Mouse (Mus musculus) heart, embryonic 15.5 days (tissue): ENCODE measurements at regions not wholly inside any gene's neighbourhood (a gene's known extent, or its start where the extent isn't known, plus 50 kb on each side); places are given as distances from the start of the nearest gene placed in this dataset.

Source experiments
- ATAC-seq: fragments of 200-750 bp; cut with Nextera tagmentation; replicated peaks from 2 replicates; pipeline ENCODE4 v1.8.0; 2017; ENCODE audit warnings: low read depth, moderate TSS enrichment; ENCODE audit not compliant: insufficient number of reproducible peaks, insufficient read depth, low FRiP score
- H3K27ac ChIP-seq: fragments of 300-500 bp; sonication (generic); 2 replicates; pipeline ENCODE4 v1.5.1; 2015; ENCODE audit warnings: mild to moderate bottlenecking, inconsistent platforms
- H3K27me3 ChIP-seq: fragments of 300-500 bp; sonication (generic); 2 replicates; pipeline ENCODE4 v1.6.1; 2015; ENCODE audit warnings: inconsistent platforms
- H3K36me3 ChIP-seq: fragments of 300-500 bp; sonication (generic); 2 replicates; pipeline ENCODE4 v1.6.1; 2015; ENCODE audit warnings: mild to moderate bottlenecking, inconsistent platforms
- H3K4me1 ChIP-seq: fragments of 300-500 bp; sonication (generic); replicated peaks from 2 replicates; pipeline ENCODE4 v1.6.1; 2015; ENCODE audit warnings: inconsistent platforms
- H3K4me2 ChIP-seq: fragments of 300-500 bp; sonication (generic); 2 replicates; pipeline ENCODE4 v1.6.1; 2015; ENCODE audit warnings: inconsistent platforms, mild to moderate bottlenecking, moderate library complexity
- H3K4me3 ChIP-seq: fragments of 300-500 bp; sonication (generic); 2 replicates; pipeline ENCODE4 v1.5.1; 2015; ENCODE audit warnings: mild to moderate bottlenecking, inconsistent platforms
- H3K9ac ChIP-seq: fragments of 300-500 bp; sonication (generic); 2 replicates; pipeline ENCODE4 v1.6.1; 2015; ENCODE audit warnings: mild to moderate bottlenecking, inconsistent platforms
- H3K9me3 ChIP-seq: fragments of 300-500 bp; sonication (generic); replicated peaks from 2 replicates; pipeline ENCODE4 v1.6.1; 2016; ENCODE audit warnings: inconsistent platforms
- WGBS: fragments of 180-500 bp; shearing (Covaris S2); methylation state at CpG from one replicate; pipeline ENCODE4 v1.1.7; 2015; ENCODE audit warnings: mixed read lengths; 5-methylcytosine and 5-hydroxymethylcytosine counted together

DNA sequence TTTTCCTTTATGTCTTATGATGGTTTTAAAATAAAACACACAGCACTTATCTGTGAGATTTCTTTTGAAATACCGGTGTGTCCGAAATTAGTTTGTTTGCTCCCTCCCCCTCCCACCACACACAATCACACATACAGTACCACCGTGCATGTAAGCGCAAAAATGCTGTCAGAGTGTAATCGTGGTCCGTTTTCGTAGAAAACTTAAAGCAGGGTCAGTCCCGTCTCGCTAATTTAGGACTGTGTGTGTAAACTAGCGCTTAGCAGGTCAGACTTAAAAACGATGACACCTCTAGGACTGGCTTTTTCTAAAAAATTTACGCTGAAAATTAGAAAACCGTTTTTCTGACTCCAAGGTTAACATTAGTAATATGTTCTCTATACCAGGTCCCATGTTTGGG is 263.5 kb downstream of the Zfp704 start:
- no peaks in the 10 kb centered on the region for H3K27me3 ChIP-seq
- H3K9ac ChIP-seq: peak overlapping the region; percentile 68
- H3K27ac ChIP-seq: no peak overlapping the region
- ATAC-seq: no peak
- H3K4me2 ChIP-seq: peak overlapping the region; percentile 97
- H3K4me1 ChIP-seq: peaks cover 24% of the 10 kb centered on the region
- H3K9me3 ChIP-seq: no peaks in the 10 kb centered on the region
- H3K4me3 ChIP-seq: peak overlapping the region; percentile 71
- WGBS: 6% methylated on average over 13 of the region's 13 CpGs
- H3K36me3 ChIP-seq: no peaks in the 10 kb centered on the region

DNA sequence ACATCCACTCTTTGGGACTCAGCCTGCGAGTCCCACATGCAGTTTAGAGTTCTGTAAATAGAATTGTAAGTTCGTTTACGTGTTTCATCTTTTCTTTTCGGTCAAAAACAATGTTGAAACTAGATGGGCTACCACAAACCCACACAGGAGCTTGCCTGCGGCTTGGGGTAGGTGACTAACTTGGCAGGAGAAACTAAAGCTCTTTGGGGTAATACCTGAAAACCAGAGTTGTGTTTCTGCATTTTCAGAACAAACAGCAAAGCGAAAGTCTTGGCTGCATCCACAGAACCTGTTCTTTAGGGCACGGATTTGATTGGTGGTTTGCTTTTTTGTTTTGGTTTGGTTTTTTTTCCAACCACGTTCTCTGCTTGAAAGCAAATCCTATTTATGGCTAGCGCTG is 264.0 kb downstream of the Zfp704 start:
- Histone ChIP-seq H3K9ac (no peak overlapping the region), H3K4me2 (peak overlapping the region; percentile 97), H3K27me3 (no peaks in the 10 kb centered on the region), H3K4me1 (peaks cover 28% of the 10 kb centered on the region), H3K27ac (no peak overlapping the region), H3K9me3 (no peaks in the 10 kb centered on the region), H3K4me3 (peak overlapping the region; percentile 71), H3K36me3 (no peaks in the 10 kb centered on the region)
- ATAC-seq: no peak
- WGBS: 44% methylated on average over 9 of the region's 9 CpGs

DNA sequence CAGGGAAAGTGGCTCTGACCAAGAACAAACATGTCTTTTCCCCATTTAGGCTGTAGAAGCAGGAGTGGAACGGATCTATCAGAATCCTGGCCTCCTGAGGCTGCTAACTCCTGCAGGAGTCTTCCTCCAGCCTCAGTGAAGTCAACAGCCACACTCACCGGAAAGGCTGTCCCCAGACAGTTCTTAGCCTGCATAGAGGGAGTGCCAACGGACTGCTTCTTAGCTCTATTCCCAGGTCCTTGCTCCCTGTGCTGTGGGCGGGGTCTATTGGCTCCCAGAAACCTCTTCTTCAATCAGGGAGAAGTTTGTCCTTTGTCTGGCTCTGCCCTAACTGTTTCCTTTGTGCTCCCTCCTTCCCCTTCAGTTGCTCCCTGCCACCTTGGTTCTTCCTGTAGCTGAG is 266.3 kb downstream of the Zfp704 start:
- no peak overlapping the region for H3K9ac ChIP-seq
- 8% methylated on average over 4 of the region's 4 CpGs for WGBS

DNA sequence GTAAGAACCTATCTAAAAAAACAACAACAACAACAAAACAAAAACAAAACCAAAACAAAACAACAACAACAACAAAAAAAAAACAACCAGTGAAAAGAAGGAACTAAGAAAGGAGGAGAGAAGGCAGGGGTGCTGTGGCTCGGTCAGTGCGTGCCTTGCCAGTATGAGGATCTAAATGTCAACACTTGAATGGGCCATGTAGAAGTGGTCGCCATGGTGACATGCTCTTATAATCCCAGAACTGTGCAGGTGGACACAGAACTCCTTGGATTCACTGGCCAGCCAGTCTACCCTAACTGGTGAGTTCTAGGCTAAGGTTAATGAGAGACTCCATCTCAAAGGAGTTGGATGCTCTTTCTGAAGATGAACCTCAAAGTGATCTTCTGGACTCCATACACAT is 267.7 kb downstream of the Zfp704 start:
- H3K36me3 ChIP-seq: no peaks in the 10 kb centered on the region
- no peak overlapping the region for H3K9ac ChIP-seq
- no peaks in the 10 kb centered on the region for H3K9me3 ChIP-seq
- H3K27ac ChIP-seq: no peak overlapping the region
- H3K4me3 ChIP-seq: no peak overlapping the region
- H3K27me3 ChIP-seq: no peaks in the 10 kb centered on the region
- H3K4me1 ChIP-seq: peaks cover 24% of the 10 kb centered on the region
- no peak for ATAC-seq
- H3K4me2 ChIP-seq: no peak overlapping the region
- WGBS: 79% methylated on average over 3 of the region's 3 CpGs

More for the DNA sequence above, 266.3 kb downstream of the Zfp704 start:
- Histone ChIP-seq H3K4me3 (no peak overlapping the region), H3K4me1 (peaks cover 31% of the 10 kb centered on the region), H3K36me3 (no peaks in the 10 kb centered on the region), H3K4me2 (0 out of 2 replicates have a peak overlapping the region, but pooled peaks have one; percentile 13), H3K27ac (peak overlapping the region; percentile 42), H3K9me3 (no peaks in the 10 kb centered on the region), H3K27me3 (no peaks in the 10 kb centered on the region)
- no peak for ATAC-seq

DNA sequence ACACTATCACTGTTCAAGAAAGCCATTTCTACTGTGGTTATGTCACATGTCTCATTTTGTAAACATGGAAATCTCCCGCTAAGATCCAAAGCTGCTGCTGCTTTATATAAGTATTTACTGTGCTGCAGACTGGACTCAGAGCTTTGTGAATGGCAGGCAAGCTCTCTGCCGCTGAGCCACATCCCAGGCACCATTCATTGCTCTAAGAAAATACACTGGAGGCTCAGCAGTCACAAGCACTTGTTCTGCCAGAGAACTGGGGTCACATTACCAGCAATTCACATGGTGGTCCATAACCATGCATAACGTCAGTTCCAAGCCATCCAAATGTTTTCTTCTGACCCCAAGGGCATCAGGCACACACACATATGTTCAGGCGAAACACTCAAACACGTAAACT is 268.2 kb downstream of the Zfp704 start:
- Histone ChIP-seq H3K4me2 (no peak overlapping the region), H3K4me3 (no peak overlapping the region), H3K27ac (no peak overlapping the region), H3K27me3 (no peaks in the 10 kb centered on the region), H3K36me3 (no peaks in the 10 kb centered on the region), H3K9me3 (no peaks in the 10 kb centered on the region), H3K9ac (no peak overlapping the region), H3K4me1 (peaks cover 22% of the 10 kb centered on the region)
- 70% methylated on average over 5 of the region's 5 CpGs for WGBS
- no peak for ATAC-seq

DNA sequence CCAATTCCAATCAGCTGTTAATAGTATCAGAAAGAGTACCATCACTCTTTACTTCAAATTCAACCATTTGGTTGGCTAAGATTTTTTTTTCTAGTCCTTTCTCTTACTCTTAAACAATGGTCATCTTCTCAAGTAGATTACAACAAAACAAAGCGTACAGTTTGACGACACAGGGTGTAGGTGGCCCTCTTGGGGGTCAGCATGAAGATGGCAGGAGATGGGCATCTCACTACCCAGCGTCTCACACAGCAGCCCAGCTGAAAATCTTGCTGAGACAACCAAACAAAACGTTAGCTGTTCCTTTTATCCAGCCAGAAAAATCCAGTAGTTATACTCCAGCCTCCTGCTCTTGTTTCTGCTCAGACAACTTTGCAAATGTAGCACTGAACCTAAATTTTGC is 268.6 kb downstream of the Zfp704 start:
- WGBS: 45% methylated on average over 4 of the region's 4 CpGs
- no peak for ATAC-seq
- Histone ChIP-seq H3K27ac (no peak overlapping the region), H3K36me3 (no peaks in the 10 kb centered on the region), H3K27me3 (no peaks in the 10 kb centered on the region), H3K4me1 (peaks cover 18% of the 10 kb centered on the region), H3K4me2 (peak overlapping the region; percentile 69), H3K4me3 (no peak overlapping the region), H3K9me3 (no peaks in the 10 kb centered on the region), H3K9ac (peak overlapping the region; percentile 15; the same call in 1 of the 2 replicates)

DNA sequence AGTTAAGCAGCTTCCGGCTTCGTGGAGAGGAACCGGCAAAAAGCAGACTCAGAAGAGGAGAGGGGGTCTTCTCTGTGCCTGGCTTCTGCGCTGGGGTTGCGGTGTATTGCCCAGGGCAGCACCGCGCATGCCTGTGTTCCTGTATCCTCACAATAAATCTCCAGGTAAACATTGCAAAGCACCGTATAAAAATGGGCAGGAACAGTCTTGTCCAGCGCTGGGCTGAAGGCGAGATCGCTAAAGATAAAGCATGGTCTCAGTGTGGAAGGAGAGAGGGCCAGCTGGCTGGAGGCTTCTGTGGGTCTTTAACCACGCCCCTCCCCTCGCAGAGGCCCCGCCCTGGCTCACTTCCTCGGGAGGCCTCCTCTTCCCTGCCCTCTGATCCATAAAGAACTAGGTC is 269.1 kb downstream of the Zfp704 start:
- WGBS: 2% methylated on average over 15 of the region's 15 CpGs
- Histone ChIP-seq H3K4me3 (peak overlapping the region; percentile 48), H3K9ac (peak overlapping the region; percentile 15), H3K9me3 (no peaks in the 10 kb centered on the region), H3K4me2 (peak overlapping the region; percentile 69), H3K27ac (no peak overlapping the region), H3K27me3 (no peaks in the 10 kb centered on the region), H3K36me3 (no peaks in the 10 kb centered on the region), H3K4me1 (peaks cover 17% of the 10 kb centered on the region)
- ATAC-seq: no peak; the same call in 1 of the 2 replicates

DNA sequence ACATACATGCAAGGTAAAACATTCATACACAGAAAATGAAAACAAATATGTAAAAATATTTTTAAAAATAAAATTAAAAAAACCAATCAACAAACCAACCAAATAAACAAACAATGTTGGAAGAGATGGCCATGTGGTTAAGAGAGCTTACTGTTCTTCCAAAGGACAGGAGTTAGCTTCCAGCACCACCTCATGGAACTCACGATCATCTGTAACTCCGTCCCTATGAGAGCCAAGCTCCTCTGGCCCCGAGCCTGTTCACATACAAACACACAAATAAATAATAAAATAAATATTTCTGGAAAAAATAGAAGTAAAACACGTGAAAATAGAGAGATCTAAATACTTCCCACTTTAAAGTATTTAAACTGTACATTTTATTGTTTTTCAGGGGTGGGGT is 269.5 kb downstream of the Zfp704 start:
- Histone ChIP-seq H3K4me3 (peak overlapping the region; percentile 48), H3K27me3 (no peaks in the 10 kb centered on the region), H3K36me3 (no peaks in the 10 kb centered on the region), H3K9ac (peak overlapping the region; percentile 15), H3K9me3 (no peaks in the 10 kb centered on the region), H3K4me1 (peaks cover 17% of the 10 kb centered on the region), H3K27ac (no peak overlapping the region), H3K4me2 (peak overlapping the region; percentile 69)
- WGBS: 23% methylated on average over 4 of the region's 4 CpGs
- no peak for ATAC-seq

DNA sequence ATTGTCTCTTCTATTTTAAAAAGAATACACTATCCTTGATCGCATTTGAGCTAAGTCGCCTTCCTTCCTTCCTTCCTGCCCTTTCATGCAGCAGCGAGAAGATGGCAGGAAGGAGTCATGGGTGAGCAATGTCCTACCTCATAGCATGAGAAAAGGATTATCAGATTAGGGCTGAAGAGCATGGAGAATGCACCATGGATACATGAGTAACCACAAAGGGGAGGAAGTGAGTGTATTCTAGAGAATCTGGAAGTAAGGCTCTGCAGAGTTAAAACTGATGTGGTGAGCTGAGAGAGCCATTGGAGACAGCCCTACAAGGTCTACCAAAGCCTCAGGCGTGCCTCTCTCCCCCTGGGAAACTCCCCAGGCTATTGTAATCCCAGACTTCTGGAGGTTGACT is 270.2 kb downstream of the Zfp704 start:
- H3K27ac ChIP-seq: no peak overlapping the region
- H3K4me1 ChIP-seq: peaks cover 17% of the 10 kb centered on the region
- H3K4me2 ChIP-seq: no peak overlapping the region
- H3K9me3 ChIP-seq: no peaks in the 10 kb centered on the region
- H3K27me3 ChIP-seq: no peaks in the 10 kb centered on the region
- WGBS: 68% methylated on average over 4 of the region's 4 CpGs
- H3K36me3 ChIP-seq: no peaks in the 10 kb centered on the region
- ATAC-seq: no peak
- no peak overlapping the region for H3K4me3 ChIP-seq
- H3K9ac ChIP-seq: no peak overlapping the region

DNA sequence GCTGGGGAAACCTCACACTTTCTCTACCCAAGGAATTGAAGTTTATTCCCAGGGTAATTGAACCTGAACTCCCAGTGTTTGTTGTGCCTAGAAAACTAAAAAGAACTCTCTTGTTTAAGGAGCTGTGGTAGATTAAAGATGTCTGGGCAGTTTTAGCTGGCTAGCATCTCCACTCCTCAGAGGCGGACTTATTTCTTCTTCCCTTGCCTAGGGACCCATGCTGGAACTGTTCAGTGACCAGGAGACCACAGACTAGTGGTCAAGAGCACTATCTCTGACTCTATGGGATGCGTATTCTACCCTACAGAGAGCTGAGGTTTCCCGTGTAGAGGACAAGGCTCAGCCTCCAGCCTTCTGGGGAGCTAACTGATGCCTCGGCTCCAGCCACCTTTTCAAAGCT is 274.3 kb downstream of the Zfp704 start:
- H3K9ac ChIP-seq: no peak overlapping the region
- no peaks in the 10 kb centered on the region for H3K9me3 ChIP-seq
- H3K4me1 ChIP-seq: peaks cover 3% of the 10 kb centered on the region
- H3K4me3 ChIP-seq: no peak overlapping the region
- H3K4me2 ChIP-seq: no peak overlapping the region
- no peaks in the 10 kb centered on the region for H3K27me3 ChIP-seq
- H3K27ac ChIP-seq: no peak overlapping the region
- 72% methylated on average over 4 of the region's 4 CpGs for WGBS
- H3K36me3 ChIP-seq: no peaks in the 10 kb centered on the region
- ATAC-seq: no peak
